Mouse (Mus musculus): ENCODE measurements around the gene Eps8. TPM values are rescaled to one million over a fixed set of nuclear protein-coding genes. Genes with fewer than 3 reads are reported as not detected.
A peak's percentile ranks its signal among the peaks of the same experiment; 100 is the strongest.

Gene Eps8
- polyA plus RNA-seq, 1 experiment from 2014 or later, result 2.5 TPM

- no peak for DNase-seq (ENCODE audit: low spot score)
- no peak overlapping the region for H3K9ac ChIP-seq (ENCODE audit: low read depth, low read length)
Observed at GRCm38 (mm10) chr6:137649528-137649927, 5.1 kb downstream of the Eps8 start.

DNA sequence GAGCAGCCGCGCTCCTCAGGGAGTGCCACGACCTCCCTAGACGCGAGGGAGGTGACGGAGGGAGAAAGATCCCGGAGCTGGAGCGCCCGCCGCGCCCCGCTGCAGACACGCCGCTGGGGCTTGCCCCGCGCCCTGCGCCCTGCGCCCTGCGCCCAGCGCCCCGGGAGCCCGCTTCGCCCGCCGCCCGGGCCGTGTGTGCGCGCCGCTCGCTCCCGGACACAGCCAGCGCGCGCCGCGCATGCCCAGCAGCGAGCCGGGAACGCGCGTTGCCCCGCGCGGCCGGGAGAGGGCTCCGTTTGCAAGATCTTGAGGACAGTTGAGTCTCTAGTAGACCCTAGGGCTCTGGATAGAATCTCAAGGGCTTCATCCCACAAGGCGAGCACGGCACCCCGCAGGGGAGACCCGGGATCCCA lies 5.6 kb downstream of the Eps8 start:
- peak; percentile 73 for DNase-seq (ENCODE audit: low spot score)
- H3K4me1 ChIP-seq (replicated peaks; ENCODE audit: control insufficient read depth, insufficient read depth, low read length), result peaks cover 4% of the 10 kb centered on the region; the same call in 1 of the 2 replicates
- no peaks in the 10 kb centered on the region for H3K36me3 ChIP-seq (ENCODE audit: control insufficient read depth, insufficient read depth, low read length)
- peaks cover 29% of the 10 kb centered on the region for H3K27me3 ChIP-seq (replicated peaks; ENCODE audit: control insufficient read depth, insufficient read depth, low read length)
- peak overlapping the region; percentile 62 for H3K9ac ChIP-seq (ENCODE audit: low read depth, low read length)
- peak; percentile 78 for ATAC-seq (replicated peaks; ENCODE audit: low FRiP score)
- peak overlapping the region; percentile 95 for H3K4me2 ChIP-seq
- under 1% methylated on average over 49 of the region's 51 CpGs for WGBS
- H3K9me3 ChIP-seq (ENCODE audit: control insufficient read depth, low read length), result no peaks in the 10 kb centered on the region; the same call in 1 of the 2 replicates
- H3K27ac ChIP-seq (ENCODE audit: low read depth, low read length), result no peak overlapping the region
- H3K4me3 ChIP-seq (ENCODE audit: low read depth, low read length), result peak overlapping the region; percentile 69

More at GRCm38 (mm10) chr6:137649528-137649927, 5.1 kb downstream of the Eps8 start:
- H3K36me3 ChIP-seq (ENCODE audit: control insufficient read depth, insufficient read depth, low read length), result no peaks in the 10 kb centered on the region
- H3K9me3 ChIP-seq (ENCODE audit: control insufficient read depth, low read length), result no peaks in the 10 kb centered on the region; the same call in 1 of the 2 replicates
- peak; percentile 29; the same call in 1 of the 2 replicates for ATAC-seq (replicated peaks; ENCODE audit: low FRiP score)
- H3K4me1 ChIP-seq (replicated peaks; ENCODE audit: control insufficient read depth, insufficient read depth, low read length), result peaks cover 4% of the 10 kb centered on the region; the same call in 1 of the 2 replicates
- H3K27ac ChIP-seq (ENCODE audit: low read depth, low read length), result no peak overlapping the region
- 37% methylated on average over 4 of the region's 7 CpGs for WGBS
- peak overlapping the region; percentile 69 for H3K4me3 ChIP-seq (ENCODE audit: low read depth, low read length)
- H3K27me3 ChIP-seq (replicated peaks; ENCODE audit: control insufficient read depth, insufficient read depth, low read length), result peaks cover 29% of the 10 kb centered on the region
- H3K4me2 ChIP-seq, result peak overlapping the region; percentile 95

DNA sequence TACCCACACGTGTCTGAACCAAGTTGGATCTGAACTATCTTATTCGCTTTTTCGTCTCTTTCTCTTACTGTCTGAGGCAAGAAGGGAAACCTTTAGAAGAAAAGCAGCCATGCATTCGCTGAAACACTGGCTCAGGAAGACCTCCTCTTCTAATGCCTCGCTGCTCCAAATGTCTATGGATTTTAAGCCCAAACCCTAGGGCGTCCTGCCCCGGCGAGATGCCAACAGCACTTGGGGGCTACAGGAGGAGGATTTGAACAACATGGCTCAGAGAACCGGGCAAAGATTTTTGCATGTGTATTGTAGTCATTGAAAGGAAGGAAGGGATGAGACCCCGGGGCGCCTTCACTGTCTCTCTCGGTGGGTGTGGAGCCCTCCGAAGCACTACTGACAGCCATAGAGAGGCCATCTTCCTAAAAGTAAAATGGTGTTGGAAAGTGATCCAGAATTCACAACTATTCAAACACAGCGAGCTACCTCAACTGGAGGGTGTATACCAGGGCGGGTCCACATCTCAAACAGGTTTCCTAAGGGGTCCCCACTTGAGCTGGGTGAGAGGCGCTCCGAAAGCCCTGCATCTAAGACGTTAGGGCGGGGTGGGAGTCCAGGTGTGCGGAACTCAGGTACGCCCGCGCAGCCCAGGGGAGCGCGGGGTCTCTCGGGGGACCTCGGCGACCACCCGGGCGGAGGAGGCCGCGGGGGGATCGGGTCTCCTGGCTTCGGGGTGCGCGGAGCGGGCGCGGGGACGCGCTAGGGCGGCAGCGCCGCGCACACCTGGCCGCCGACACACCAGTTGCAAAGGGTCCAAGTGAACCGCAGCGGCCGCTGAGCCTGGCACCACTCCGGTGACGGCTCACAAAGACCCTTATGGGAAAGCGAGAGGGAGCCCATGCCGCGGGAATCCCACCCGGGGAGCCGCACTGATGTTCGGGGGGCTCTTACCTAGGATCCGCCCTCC lies 6.3 kb downstream of the Eps8 start:
- H3K4me2 ChIP-seq, result peak overlapping the region; percentile 95
- no peaks in the 10 kb centered on the region; the same call in 1 of the 2 replicates for H3K9me3 ChIP-seq (ENCODE audit: control insufficient read depth, low read length)
- H3K36me3 ChIP-seq (ENCODE audit: control insufficient read depth, insufficient read depth, low read length), result no peaks in the 10 kb centered on the region
- whole genome bisulfite sequencing, result 2% methylated on average over 59 of the region's 59 CpGs
- peaks cover 4% of the 10 kb centered on the region; the same call in 1 of the 2 replicates for H3K4me1 ChIP-seq (replicated peaks; ENCODE audit: control insufficient read depth, insufficient read depth, low read length)
- DNase-seq (ENCODE audit: low spot score) (peak; percentile 44), ATAC-seq (replicated peaks; ENCODE audit: low FRiP score) (peak; percentile 48)
- H3K4me3 ChIP-seq (ENCODE audit: low read depth, low read length), result peak overlapping the region; percentile 69
- H3K27ac ChIP-seq (ENCODE audit: low read depth, low read length), result no peak overlapping the region
- H3K9ac ChIP-seq (ENCODE audit: low read depth, low read length), result peak overlapping the region; percentile 62
- peaks cover 29% of the 10 kb centered on the region for H3K27me3 ChIP-seq (replicated peaks; ENCODE audit: control insufficient read depth, insufficient read depth, low read length)

- DNase-seq (ENCODE audit: low spot score) (no peak), ATAC-seq (replicated peaks; ENCODE audit: low FRiP score) (no peak)
- Histone ChIP-seq H3K4me2 (peak overlapping the region; percentile 95), H3K27ac (ENCODE audit: low read depth, low read length) (no peak overlapping the region), H3K4me1 (replicated peaks; ENCODE audit: control insufficient read depth, insufficient read depth, low read length) (peaks cover 4% of the 10 kb centered on the region; the same call in 1 of the 2 replicates), H3K4me3 (ENCODE audit: low read depth, low read length) (peak overlapping the region; percentile 69; the same call in 1 of the 2 replicates), H3K27me3 (replicated peaks; ENCODE audit: control insufficient read depth, insufficient read depth, low read length) (peaks cover 29% of the 10 kb centered on the region), H3K9ac (ENCODE audit: low read depth, low read length) (no peak overlapping the region), H3K9me3 (ENCODE audit: control insufficient read depth, low read length) (no peaks in the 10 kb centered on the region; the same call in 1 of the 2 replicates), H3K36me3 (ENCODE audit: control insufficient read depth, insufficient read depth, low read length) (no peaks in the 10 kb centered on the region)
- 26% methylated on average over 10 of the region's 10 CpGs for WGBS
Observed at GRCm38 (mm10) chr6:137647646-137648045, 7.0 kb downstream of the Eps8 start.

GRCm38 (mm10) chr6:137646726-137647125 lies 8.0 kb downstream of the Eps8 start:
- no peak overlapping the region for H3K4me2 ChIP-seq
- peaks cover 4% of the 10 kb centered on the region; the same call in 1 of the 2 replicates for H3K4me1 ChIP-seq (replicated peaks; ENCODE audit: control insufficient read depth, insufficient read depth, low read length)
- H3K36me3 ChIP-seq (ENCODE audit: control insufficient read depth, insufficient read depth, low read length), result no peaks in the 10 kb centered on the region
- no peak overlapping the region for H3K9ac ChIP-seq (ENCODE audit: low read depth, low read length)
- H3K4me3 ChIP-seq (ENCODE audit: low read depth, low read length), result no peak overlapping the region
- ATAC-seq (replicated peaks; ENCODE audit: low FRiP score), result no peak
- H3K9me3 ChIP-seq (ENCODE audit: control insufficient read depth, low read length), result no peaks in the 10 kb centered on the region; the same call in 1 of the 2 replicates
- H3K27ac ChIP-seq (ENCODE audit: low read depth, low read length), result no peak overlapping the region
- peaks cover 29% of the 10 kb centered on the region for H3K27me3 ChIP-seq (replicated peaks; ENCODE audit: control insufficient read depth, insufficient read depth, low read length)
- WGBS, result 79% methylated on average over 2 of the region's 2 CpGs
- no peak for DNase-seq (ENCODE audit: low spot score)

GRCm38 (mm10) chr6:137644893-137645292 lies 9.8 kb downstream of the Eps8 start:
- no peak overlapping the region for H3K9ac ChIP-seq (ENCODE audit: low read depth, low read length)
- DNase-seq (ENCODE audit: low spot score) (no peak), ATAC-seq (replicated peaks; ENCODE audit: low FRiP score) (no peak)
- no peaks in the 10 kb centered on the region for H3K9me3 ChIP-seq (ENCODE audit: control insufficient read depth, low read length)
- peaks cover 4% of the 10 kb centered on the region; the same call in 1 of the 2 replicates for H3K4me1 ChIP-seq (replicated peaks; ENCODE audit: control insufficient read depth, insufficient read depth, low read length)
- H3K4me2 ChIP-seq, result no peak overlapping the region
- H3K27ac ChIP-seq (ENCODE audit: low read depth, low read length), result no peak overlapping the region
- H3K4me3 ChIP-seq (ENCODE audit: low read depth, low read length), result no peak overlapping the region
- no peaks in the 10 kb centered on the region for H3K36me3 ChIP-seq (ENCODE audit: control insufficient read depth, insufficient read depth, low read length)
- 77% methylated on average over 5 of the region's 5 CpGs for WGBS
- peaks cover 29% of the 10 kb centered on the region for H3K27me3 ChIP-seq (replicated peaks; ENCODE audit: control insufficient read depth, insufficient read depth, low read length)

- peaks cover 4% of the 10 kb centered on the region; the same call in 1 of the 2 replicates for H3K4me1 ChIP-seq (replicated peaks; ENCODE audit: control insufficient read depth, insufficient read depth, low read length)
- no peaks in the 10 kb centered on the region for H3K9me3 ChIP-seq (ENCODE audit: control insufficient read depth, low read length)
- 80% methylated on average over 4 of the region's 4 CpGs for WGBS
- peaks cover 22% of the 10 kb centered on the region for H3K27me3 ChIP-seq (replicated peaks; ENCODE audit: control insufficient read depth, insufficient read depth, low read length)
- H3K4me3 ChIP-seq (ENCODE audit: low read depth, low read length), result no peak overlapping the region
- ATAC-seq (replicated peaks; ENCODE audit: low FRiP score) (no peak), DNase-seq (ENCODE audit: low spot score) (no peak)
- H3K4me2 ChIP-seq, result no peak overlapping the region
- H3K27ac ChIP-seq (ENCODE audit: low read depth, low read length), result no peak overlapping the region
- no peaks in the 10 kb centered on the region for H3K36me3 ChIP-seq (ENCODE audit: control insufficient read depth, insufficient read depth, low read length)
- no peak overlapping the region for H3K9ac ChIP-seq (ENCODE audit: low read depth, low read length)
Observed at GRCm38 (mm10) chr6:137643814-137644213, 10.9 kb downstream of the Eps8 start.

DNA sequence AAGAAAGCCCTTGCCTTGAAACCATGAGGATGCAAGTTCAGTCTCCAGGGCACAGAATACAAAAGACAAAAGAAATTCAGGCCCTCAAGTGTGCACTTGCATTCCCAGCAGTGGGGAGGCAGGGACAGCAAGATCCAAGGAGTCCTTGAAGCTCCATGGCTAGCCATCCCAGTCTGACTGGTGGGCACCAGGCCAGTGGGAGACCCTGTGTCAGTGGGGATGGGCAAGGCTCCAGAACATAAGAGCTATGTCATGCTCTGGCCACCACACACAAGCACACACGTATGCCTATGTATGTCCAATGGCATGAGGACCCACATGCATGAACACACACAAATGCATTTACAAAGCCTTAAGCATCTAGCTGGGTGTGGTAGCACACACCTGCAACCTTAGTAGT lies 13.0 kb downstream of the Eps8 start:
- 76% methylated on average over 1 of the region's 1 CpGs for WGBS
- Histone ChIP-seq H3K9me3 (ENCODE audit: control insufficient read depth, low read length) (no peaks in the 10 kb centered on the region), H3K4me3 (ENCODE audit: low read depth, low read length) (no peak overlapping the region), H3K27me3 (replicated peaks; ENCODE audit: control insufficient read depth, insufficient read depth, low read length) (peaks cover 6% of the 10 kb centered on the region; the same call in 1 of the 2 replicates), H3K4me2 (no peak overlapping the region), H3K36me3 (ENCODE audit: control insufficient read depth, insufficient read depth, low read length) (no peaks in the 10 kb centered on the region), H3K4me1 (replicated peaks; ENCODE audit: control insufficient read depth, insufficient read depth, low read length) (no peaks in the 10 kb centered on the region), H3K27ac (ENCODE audit: low read depth, low read length) (no peak overlapping the region), H3K9ac (ENCODE audit: low read depth, low read length) (no peak overlapping the region)
- no peak for ATAC-seq (replicated peaks; ENCODE audit: low FRiP score)
- DNase-seq (ENCODE audit: low spot score), result no peak

Data from liver, embryonic 11.5 days (tissue).